ENCODE assay signal across 22 mouse cellular contexts in the genomic region with DNA sequence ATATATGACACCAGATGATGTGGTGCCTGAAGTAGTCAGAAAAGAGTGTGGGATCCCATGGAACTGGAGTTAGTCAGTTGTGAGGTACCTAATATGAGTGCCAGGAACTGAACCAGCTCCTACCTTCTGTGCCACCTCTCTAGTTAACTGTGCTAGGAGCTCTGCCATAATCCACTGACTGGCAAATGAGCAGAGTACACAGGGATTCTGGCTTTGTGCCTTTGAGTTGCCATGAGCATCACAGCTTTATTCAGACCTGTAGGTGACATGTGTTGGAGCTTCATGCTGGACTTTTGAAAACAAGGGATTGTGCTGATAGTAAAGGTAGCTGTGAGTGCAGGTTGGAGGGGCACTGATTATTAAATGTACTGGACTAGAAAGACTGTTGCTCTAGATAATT.
"Had no signal": no experiment of that assay in that cellular context is flagged by ENCODE, and none has a peak within 500 bp of the region (broad histone marks: within the 10 kb centered on the region; RNA-seq: fewer than 3 reads in every experiment).

No protein-coding gene starts in this region.

- H3K4me3 ChIP-seq: kidney, embryonic 15.5 days; left cerebral cortex, adult 2 months; limb, embryonic 10.5 days; limb, embryonic 13.5 days; liver, embryonic 13.5 days; midbrain, embryonic 12.5 days; midbrain, embryonic 15.5 days; myocyte; neural tube, embryonic 13.5 days; stomach, embryonic 15.5 days had no signal

- H3K36me3 ChIP-seq: kidney, embryonic 15.5 days; limb, embryonic 10.5 days; limb, embryonic 13.5 days; liver, embryonic 13.5 days; midbrain, embryonic 12.5 days; midbrain, embryonic 15.5 days; neural tube, embryonic 13.5 days; stomach, embryonic 15.5 days had no signal

- ATAC-seq: midbrain, embryonic 15.5 days had no signal

- H3K9me3 ChIP-seq: kidney, embryonic 15.5 days; limb, embryonic 10.5 days; limb, embryonic 13.5 days; liver, embryonic 13.5 days; midbrain, embryonic 12.5 days; midbrain, embryonic 15.5 days; neural tube, embryonic 13.5 days; stomach, embryonic 15.5 days had no signal

- DNase-seq: kidney, adult 2 months; kidney, postnatal 10 days; kidney, postnatal 36 days; layer of hippocampus, postnatal 36 days; liver; liver, embryonic 13.5 days; lung, adult 2 months; lung, postnatal 14 days; lung, postnatal 4 days; retina, postnatal 1 day; right cerebral cortex, postnatal 25 days; spleen, adult 18-20 months; thymus, postnatal 25 days had no signal

- H3K4me1 ChIP-seq: kidney, embryonic 15.5 days; limb, embryonic 10.5 days; limb, embryonic 13.5 days; liver, embryonic 13.5 days; midbrain, embryonic 12.5 days; neural tube, embryonic 13.5 days; stomach, embryonic 15.5 days had no signal

- H3K27ac ChIP-seq: kidney, embryonic 15.5 days; left cerebral cortex, adult 2 months; limb, embryonic 10.5 days; limb, embryonic 13.5 days; liver, embryonic 13.5 days; midbrain, embryonic 12.5 days; midbrain, embryonic 15.5 days; neural tube, embryonic 13.5 days; stomach, embryonic 15.5 days had no signal

- H3K4me2 ChIP-seq: kidney, embryonic 15.5 days; limb, embryonic 13.5 days; liver, embryonic 13.5 days; midbrain, embryonic 12.5 days; midbrain, embryonic 15.5 days; neural tube, embryonic 13.5 days; stomach, embryonic 15.5 days had no signal

- H3K9ac ChIP-seq: kidney, embryonic 15.5 days; limb, embryonic 13.5 days; liver, embryonic 13.5 days; midbrain, embryonic 12.5 days; midbrain, embryonic 15.5 days; neural tube, embryonic 13.5 days; stomach, embryonic 15.5 days had no signal

- H3K27me3 ChIP-seq: kidney, embryonic 15.5 days; limb, embryonic 13.5 days; liver, embryonic 13.5 days; midbrain, embryonic 12.5 days; midbrain, embryonic 15.5 days; neural tube, embryonic 13.5 days; stomach, embryonic 15.5 days had no signal
